Mouse (Mus musculus): ENCODE measurements around the gene Ube2e1.

GRCm38 (mm10) chr14:18263427-18263826, 68.2 kb downstream of the Ube2e1 start:
- TF ChIP-seq CTCF (IDR thresholded peaks at IDR 0.05; ENCODE audit: low read depth) (no peak), EP300 (optimal IDR thresholded peaks at IDR 0.05) (no peak)

All from stomach, postnatal 0 days (tissue).